Mouse (Mus musculus) myocyte (in vitro differentiated cells): ENCODE data around the gene Smu1. TPM values are rescaled to one million over a fixed set of nuclear protein-coding genes. Genes with fewer than 3 reads are reported as not detected.

ENCODE experiments used
- H3K27me3 ChIP-seq: one replicate; pipeline ENCODE4 v1.6.1; 2011; ENCODE audit not compliant: control insufficient read depth, insufficient read depth, insufficient read length
- H3K36me3 ChIP-seq: one replicate; pipeline ENCODE4 v1.6.1; 2011; ENCODE audit not compliant: control insufficient read depth, insufficient read depth
- H3K4me2 ChIP-seq: one replicate; pipeline ENCODE4 v1.6.1; 2011; ENCODE audit warnings: low read depth, control low read depth
- H3K4me3 ChIP-seq: one replicate; pipeline ENCODE4 v1.5.1; 2011; ENCODE audit warnings: mild to moderate bottlenecking, control low read depth, moderate library complexity
- H3K79me2 ChIP-seq: one replicate; pipeline ENCODE4 v1.6.1; 2011; ENCODE audit not compliant: control insufficient read depth, insufficient read depth
- H3ac ChIP-seq: one replicate; pipeline ENCODE4 v1.6.1; 2011; ENCODE audit not compliant: control insufficient read depth, insufficient read length
- CEBPB ChIP-seq: IDR thresholded peaks from 2 replicates; pipeline ENCODE4 v1.6.1; 2011; ENCODE audit warnings: mild to moderate bottlenecking, moderate library complexity; ENCODE audit not compliant: poor library complexity, insufficient read depth, severe bottlenecking
- E2F4 ChIP-seq: IDR thresholded peaks from one replicate; pipeline ENCODE4 v1.6.1; 2011; ENCODE audit warnings: mild to moderate bottlenecking, control low read depth, moderate library complexity; ENCODE audit not compliant: insufficient read depth
- MAX ChIP-seq: IDR thresholded peaks from one replicate; pipeline ENCODE4 v1.6.1; 2011; ENCODE audit warnings: low read depth, mild to moderate bottlenecking, control low read depth
- MYOD1 ChIP-seq, 3 experiments: IDR thresholded peaks; one replicate each; pipeline ENCODE4 v1.6.1; 2011; ENCODE audit warnings: control low read depth in 2 of 3, low read depth in 2 of 3, mild to moderate bottlenecking in 2 of 3, moderate library complexity in 1 of 3; ENCODE audit not compliant: insufficient read length in 2 of 3, control insufficient read depth in 1 of 3
- MYOG ChIP-seq, 3 experiments: IDR thresholded peaks; one replicate each; pipeline ENCODE4 v1.6.1; 2011; ENCODE audit warnings: control low read depth in 2 of 3, low read depth in 2 of 3, mild to moderate bottlenecking in 2 of 3; ENCODE audit not compliant: insufficient read length in 2 of 3, control insufficient read depth in 1 of 3, insufficient read depth in 1 of 3
- POLR2A ChIP-seq: IDR thresholded peaks from one replicate; pipeline ENCODE4 v1.6.1; 2011; ENCODE audit warnings: low read depth, mild to moderate bottlenecking, control low read depth, moderate library complexity; ENCODE audit not compliant: insufficient read length
- POLR2AphosphoS2 ChIP-seq: IDR thresholded peaks from one replicate; pipeline ENCODE4 v1.6.1; 2011; ENCODE audit warnings: low read depth, control low read depth; ENCODE audit not compliant: insufficient read length
- REST ChIP-seq: IDR thresholded peaks from one replicate; pipeline ENCODE4 v1.6.1; 2011; ENCODE audit warnings: mild to moderate bottlenecking, control low read depth, moderate library complexity; ENCODE audit not compliant: insufficient read depth, insufficient read length
- SRF ChIP-seq: IDR thresholded peaks from one replicate; pipeline ENCODE4 v1.6.1; 2011; ENCODE audit warnings: low read depth; ENCODE audit not compliant: control insufficient read depth, insufficient read length
- TCF12 ChIP-seq: IDR thresholded peaks from one replicate; pipeline ENCODE4 v1.6.1; 2011; ENCODE audit warnings: mild to moderate bottlenecking, control low read depth; ENCODE audit not compliant: poor library complexity, insufficient read depth, severe bottlenecking
- TCF3 ChIP-seq: IDR thresholded peaks from one replicate; pipeline ENCODE4 v1.6.1; 2011; ENCODE audit warnings: low read depth, control low read depth; ENCODE audit not compliant: insufficient read length
- USF1 ChIP-seq: IDR thresholded peaks from one replicate; pipeline ENCODE4 v1.6.1; 2011; ENCODE audit warnings: low read depth, mild to moderate bottlenecking, control low read depth, moderate library complexity
- polyA plus RNA-seq: library from polyadenylated mRNA; unstranded; fragments of >200 nt; fragmentation: generic; extraction: Trizol; gene quantifications from one replicate; pipeline ENCODE4 v1.2.1, GENCODE M21; 2012; ENCODE audit warnings: missing spikeins

Smu1 gene
- polyA plus RNA-seq, 1 experiment: 67.5 TPM

DNA sequence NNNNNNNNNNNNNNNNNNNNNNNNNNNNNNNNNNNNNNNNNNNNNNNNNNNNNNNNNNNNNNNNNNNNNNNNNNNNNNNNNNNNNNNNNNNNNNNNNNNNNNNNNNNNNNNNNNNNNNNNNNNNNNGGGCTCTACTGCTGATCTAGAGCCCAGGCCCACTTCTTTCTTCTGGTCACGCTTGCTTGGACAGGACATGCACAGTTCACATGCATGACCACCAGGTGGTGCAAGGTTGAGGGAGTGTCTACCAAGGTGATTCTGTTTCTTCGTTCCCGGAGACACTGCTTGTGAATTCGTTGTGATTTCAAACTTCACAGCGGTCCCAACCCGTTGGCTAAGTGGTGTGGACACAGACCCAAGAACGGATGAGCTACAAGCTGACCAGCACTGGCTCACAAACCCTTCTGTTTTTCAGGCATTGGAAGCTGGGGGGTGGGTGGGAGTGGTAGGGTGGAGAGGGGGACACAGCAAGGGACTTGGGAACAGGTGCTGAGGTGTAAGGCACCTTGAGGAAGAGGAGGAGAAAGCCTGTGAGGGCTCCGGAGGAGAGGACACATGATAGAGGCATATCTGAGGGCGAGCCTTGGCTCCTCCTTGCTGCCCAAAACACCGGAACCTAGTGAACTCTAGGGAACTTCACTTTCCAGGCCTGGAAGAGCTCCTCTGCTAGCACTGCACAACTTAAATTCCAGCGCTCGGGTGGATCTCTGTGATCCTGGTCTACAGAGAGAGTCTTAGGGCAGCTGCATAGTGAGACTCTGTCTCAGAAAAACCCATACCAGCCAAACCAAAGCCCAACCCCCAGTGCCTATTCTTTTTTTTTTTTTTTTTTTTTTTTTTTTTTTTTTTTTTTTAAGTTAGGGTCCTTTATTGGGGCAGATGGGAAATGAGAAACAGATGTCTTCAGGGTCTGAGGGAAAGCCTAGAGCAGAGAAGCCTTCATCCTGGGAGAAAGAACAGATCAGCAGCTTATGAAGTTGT is 16.8 kb upstream of the Smu1 start:
- Histone ChIP-seq H3ac (no peak overlapping the region), H3K4me2 (peak overlapping the region; percentile 65), H3K36me3 (no peaks in the 10 kb centered on the region), H3K4me3 (no peak overlapping the region), H3K79me2 (no peaks in the 10 kb centered on the region), H3K27me3 (no peaks in the 10 kb centered on the region)
- TF ChIP-seq REST (no peak), USF1 (no peak), POLR2A (no peak), CEBPB (no peak), SRF (no peak), MAX (no peak), MYOD1 (IDR thresholded peaks at IDR 0.05; ENCODE audit: control insufficient read depth in 1 of 3, insufficient read length in 2 of 3, low read depth in 2 of 3) (no peak), E2F4 (no peak)

DNA sequence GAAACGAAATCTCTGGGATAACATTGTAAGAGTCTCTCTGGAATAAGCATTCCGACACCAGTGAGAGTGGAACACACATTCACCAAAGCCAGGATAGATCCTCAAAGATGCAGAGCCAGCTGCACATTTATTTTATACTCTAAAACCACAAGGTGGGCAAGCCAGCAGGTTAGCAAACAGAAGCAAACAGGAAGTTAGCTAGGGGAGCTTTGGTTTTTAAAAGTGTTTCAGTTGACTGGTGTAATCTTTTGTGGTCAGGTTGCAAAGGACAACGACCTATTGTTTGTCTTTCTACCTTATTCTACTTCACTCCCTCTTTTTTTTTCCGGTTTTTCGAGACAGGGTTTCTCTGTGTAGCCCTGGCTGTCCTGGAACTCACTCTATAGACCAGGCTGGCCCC is 2.2 kb upstream of the Smu1 start:
- Histone ChIP-seq H3K4me3 (no peak overlapping the region), H3K4me2 (no peak overlapping the region), H3K36me3 (peaks cover 8% of the 10 kb centered on the region), H3K79me2 (peaks cover 24% of the 10 kb centered on the region), H3K27me3 (peaks cover 24% of the 10 kb centered on the region), H3ac (no peak overlapping the region)
- no peak for TF ChIP-seq TCF3
- TF ChIP-seq TCF12: no peak

DNA sequence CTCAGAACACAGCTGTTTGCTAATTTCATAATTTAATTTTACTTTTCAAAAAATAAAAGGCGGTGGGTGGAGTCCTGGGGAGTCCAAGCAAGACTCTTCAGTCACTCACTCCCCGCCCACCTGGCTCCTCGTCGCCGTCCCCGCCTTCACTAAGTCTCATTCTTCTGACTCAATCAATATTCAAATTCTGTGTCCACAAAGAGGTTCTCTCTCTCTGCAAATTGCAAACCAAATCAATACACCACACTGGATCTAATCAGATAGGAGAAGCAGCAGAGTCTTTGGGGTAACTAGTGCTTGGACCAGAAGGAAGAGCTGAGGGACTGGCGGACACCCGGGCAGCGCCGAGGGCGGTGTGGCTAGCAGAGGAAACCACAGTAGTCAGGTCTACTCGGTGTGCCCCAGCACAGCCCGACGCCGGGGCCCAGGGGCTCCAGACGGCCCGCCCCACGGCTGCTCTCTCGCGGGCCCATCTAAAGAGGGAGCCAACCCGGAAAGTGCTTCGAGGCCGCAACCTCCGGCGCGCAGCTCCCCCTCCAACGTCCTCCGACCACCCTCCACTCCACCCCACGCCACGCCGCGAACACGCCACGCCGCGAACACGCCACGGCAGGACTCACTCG is 455 bp downstream of the Smu1 start:
- no peak for TF ChIP-seq POLR2A
- TF ChIP-seq MYOG (IDR thresholded peaks at IDR 0.05; ENCODE audit: control insufficient read depth in 1 of 3, insufficient read depth in 1 of 3, insufficient read length in 2 of 3, low read depth in 2 of 3): no peak
- TF ChIP-seq MYOD1 (IDR thresholded peaks at IDR 0.05; ENCODE audit: control insufficient read depth in 1 of 3, insufficient read length in 2 of 3, low read depth in 2 of 3): no peak
- no peak for TF ChIP-seq POLR2AphosphoS2
- no peak for TF ChIP-seq TCF3
- TF ChIP-seq USF1: no peak
- TF ChIP-seq TCF12: no peak
- TF ChIP-seq SRF: no peak
- no peak for TF ChIP-seq CEBPB
- TF ChIP-seq E2F4: no peak
- TF ChIP-seq MAX: no peak
- no peak for TF ChIP-seq REST
- H3K36me3 ChIP-seq: peaks cover 32% of the 10 kb centered on the region
- peak overlapping the region; percentile 88 for H3K4me2 ChIP-seq
- H3K79me2 ChIP-seq: peaks cover 24% of the 10 kb centered on the region
- H3K4me3 ChIP-seq: peak overlapping the region; percentile 66
- peaks cover 8% of the 10 kb centered on the region for H3K27me3 ChIP-seq
- peak overlapping the region; percentile 82 for H3ac ChIP-seq

DNA sequence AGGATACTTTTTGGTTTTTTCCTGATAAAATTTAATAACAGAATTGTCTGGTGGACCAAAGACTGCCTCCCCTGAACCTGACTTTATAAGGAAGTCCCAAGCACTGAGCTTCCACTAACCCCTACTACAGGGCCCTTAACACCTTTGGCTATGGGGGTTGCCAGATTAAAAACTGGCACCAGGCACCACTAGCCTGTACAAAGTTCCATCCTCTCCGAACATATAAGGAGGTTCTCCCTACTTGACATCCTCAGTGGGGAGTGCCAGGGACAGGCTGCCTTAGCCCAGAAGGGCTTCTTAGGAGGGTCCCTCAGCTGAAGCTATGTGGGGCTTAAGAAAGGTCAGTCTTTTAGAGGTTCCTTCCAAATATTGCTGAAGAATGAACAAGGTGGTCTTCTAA is 22.4 kb downstream of the Smu1 start:
- Histone ChIP-seq H3ac (no peak overlapping the region), H3K4me3 (no peak overlapping the region), H3K27me3 (no peaks in the 10 kb centered on the region), H3K79me2 (no peaks in the 10 kb centered on the region), H3K36me3 (peaks cover 58% of the 10 kb centered on the region), H3K4me2 (no peak overlapping the region)
- no peak for TF ChIP-seq CEBPB
- TF ChIP-seq TCF12: no peak
- TF ChIP-seq MYOD1 (IDR thresholded peaks at IDR 0.05; ENCODE audit: control insufficient read depth in 1 of 3, insufficient read length in 2 of 3, low read depth in 2 of 3): no peak
- no peak for TF ChIP-seq USF1
- TF ChIP-seq E2F4: no peak
- no peak for TF ChIP-seq TCF3
- TF ChIP-seq REST: no peak
- TF ChIP-seq SRF: no peak
- no peak for TF ChIP-seq MAX
- no peak for TF ChIP-seq MYOG (IDR thresholded peaks at IDR 0.05; ENCODE audit: control insufficient read depth in 1 of 3, insufficient read depth in 1 of 3, insufficient read length in 2 of 3, low read depth in 2 of 3)
- no peak for TF ChIP-seq POLR2A
- TF ChIP-seq POLR2AphosphoS2: no peak

DNA sequence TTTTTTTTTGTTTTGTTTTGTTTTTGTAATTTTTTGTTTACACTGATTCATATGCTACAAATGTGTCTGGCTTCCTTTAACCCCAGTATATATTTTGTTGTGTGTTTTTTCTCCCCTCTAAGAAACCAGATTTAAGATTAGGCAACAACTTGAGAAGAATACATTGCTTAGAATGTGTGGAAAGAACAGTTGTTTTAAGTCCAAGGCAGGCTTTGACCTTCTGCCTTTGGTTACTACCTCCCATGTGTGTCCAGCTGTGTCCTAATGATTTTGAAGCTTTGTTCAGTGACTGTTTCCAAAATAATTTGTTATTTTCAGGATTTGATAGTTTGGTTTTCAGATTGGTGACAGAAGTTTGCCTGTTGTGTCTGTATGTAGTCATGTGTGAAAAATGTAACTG is 26.5 kb downstream of the Smu1 start:
- no peak overlapping the region for H3K4me2 ChIP-seq
- peaks cover 25% of the 10 kb centered on the region for H3K79me2 ChIP-seq
- H3K27me3 ChIP-seq: no peaks in the 10 kb centered on the region
- H3K4me3 ChIP-seq: no peak overlapping the region
- no peak overlapping the region for H3ac ChIP-seq
- TF ChIP-seq MYOG (IDR thresholded peaks at IDR 0.05; ENCODE audit: control insufficient read depth in 1 of 3, insufficient read depth in 1 of 3, insufficient read length in 2 of 3, low read depth in 2 of 3) (no peak), USF1 (no peak), MAX (no peak), REST (no peak), TCF3 (no peak), MYOD1 (IDR thresholded peaks at IDR 0.05; ENCODE audit: control insufficient read depth in 1 of 3, insufficient read length in 2 of 3, low read depth in 2 of 3) (no peak), E2F4 (no peak), TCF12 (no peak), CEBPB (no peak), SRF (no peak), POLR2A (no peak), POLR2AphosphoS2 (no peak)
- peaks cover 81% of the 10 kb centered on the region for H3K36me3 ChIP-seq
